Comparison of ENCODE assay signal across 11 mouse cellular contexts in the genomic region with DNA sequence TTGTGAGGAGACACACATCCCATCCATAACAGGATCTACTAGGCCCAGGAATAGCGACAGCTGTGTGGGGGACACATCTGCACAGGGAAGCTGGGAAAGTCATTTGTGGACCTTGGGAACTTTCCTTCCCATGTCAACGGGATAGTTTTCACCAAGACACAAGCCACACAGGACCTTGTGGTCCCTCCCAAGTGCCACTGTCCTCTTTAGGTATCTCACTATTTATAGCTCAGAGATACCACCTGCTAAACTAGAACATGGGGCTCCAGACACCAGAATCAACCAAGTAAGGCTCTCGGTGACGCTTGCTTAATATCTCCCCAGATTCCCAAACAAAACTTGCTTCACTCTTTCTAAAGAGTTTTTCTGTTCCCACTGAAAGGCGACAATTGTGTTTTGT.
"Had no signal": no experiment of that assay in that cellular context is flagged by ENCODE, and none has a peak within 500 bp of the region (broad histone marks: within the 10 kb centered on the region; RNA-seq: fewer than 3 reads in every experiment).

No protein-coding gene starts in this region.

- H3K27me3 ChIP-seq: liver, embryonic 15.5 days; midbrain, embryonic 13.5 days had no signal

- H3K36me3 ChIP-seq: limb, embryonic 10.5 days; liver, embryonic 15.5 days; midbrain, embryonic 13.5 days had no signal

- H3K9me3 ChIP-seq: limb, embryonic 10.5 days; liver, embryonic 15.5 days; midbrain, embryonic 13.5 days had no signal

- DNase-seq: kidney, postnatal 36 days; lung, adult 2 months; lung, postnatal 36 days; right cerebral cortex, postnatal 14 days; thymus, adult 18-20 months; thymus, postnatal 14 days had no signal

- H3K9ac ChIP-seq: liver, embryonic 15.5 days; midbrain, embryonic 13.5 days had no signal

- ATAC-seq: lung, postnatal 0 days; midbrain, embryonic 13.5 days had no signal

- H3K27ac ChIP-seq: limb, embryonic 10.5 days; liver, embryonic 15.5 days; midbrain, embryonic 13.5 days had no signal

- H3K4me2 ChIP-seq: liver, embryonic 11.5 days; liver, embryonic 15.5 days; midbrain, embryonic 13.5 days had no signal

- H3K4me1 ChIP-seq: limb, embryonic 10.5 days; liver, embryonic 15.5 days; midbrain, embryonic 13.5 days had no signal

- H3K4me3 ChIP-seq: limb, embryonic 10.5 days; liver, embryonic 15.5 days; midbrain, embryonic 13.5 days had no signal
